Mouse (Mus musculus): ENCODE data around the gene Zfp583. TPM values are rescaled to one million over a fixed set of nuclear protein-coding genes. Genes with fewer than 3 reads are reported as not detected.
"Not testable (repeated sequence)": the region's sequence is repeated elsewhere in the genome, so short reads cannot be mapped to it uniquely, and the experiment has no call there.

Zfp583 gene
- 10.8 and 12.1 TPM in 2 replicates for polyA plus RNA-seq (2016; fragmentation: Nextera tagmentation; extraction: Ambion mirVana)

DNA sequence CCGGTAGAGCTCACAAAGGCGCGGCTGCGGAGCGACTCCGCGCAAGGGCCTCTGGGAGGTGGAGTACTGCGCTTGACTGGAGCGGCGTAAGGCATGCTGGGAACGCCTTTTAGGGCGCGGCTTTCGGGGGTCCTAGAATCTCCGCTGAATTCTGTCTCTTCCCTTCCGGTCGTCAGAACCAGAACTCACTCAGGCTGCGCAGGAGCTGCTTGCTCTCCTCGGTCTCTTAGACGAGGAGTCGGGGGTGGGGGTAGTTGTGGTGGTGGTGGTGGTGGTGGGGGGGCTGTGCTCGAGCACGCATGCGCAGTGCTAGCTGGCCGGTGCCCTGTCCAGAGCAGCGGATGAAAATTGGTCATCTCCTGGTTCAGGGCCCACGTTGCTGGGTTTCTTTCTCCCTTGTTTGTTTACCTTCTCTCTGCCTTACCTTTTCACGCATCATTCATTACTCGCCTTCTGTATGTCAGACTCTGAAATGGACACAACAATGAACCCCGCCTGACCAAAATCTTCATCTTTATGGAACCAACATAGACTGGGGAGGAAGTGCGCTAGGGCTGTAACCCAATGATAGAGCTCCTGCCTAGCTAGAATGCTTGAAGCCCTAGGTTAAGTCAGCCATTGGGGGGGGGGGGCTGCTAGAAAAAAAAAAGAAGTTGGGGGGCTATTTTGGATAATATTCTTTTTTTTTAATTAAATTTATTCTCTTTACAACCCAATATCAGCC is at the start of gene Zfp583:
Gene Zfp583, minus strand, starts transcription at position 53 of the 724 bp plus-strand sequence.
- H3K27me3 ChIP-seq = no peaks in the 10 kb centered on the region
- no peaks in the 10 kb centered on the region for H3K9me3 ChIP-seq (replicated peaks)
- H3K9ac ChIP-seq = peak within 1 kb of the TSS; percentile 72
- peak; percentile 94 for ATAC-seq (ENCODE audit: low FRiP score)
- peaks cover 11% of the 10 kb centered on the region; the same call in 1 of the 2 replicates for H3K4me1 ChIP-seq
- H3K27ac ChIP-seq = peak within 1 kb of the TSS; percentile 86
- H3K36me3 ChIP-seq = peaks cover 8% of the 10 kb centered on the region; the same call in 1 of the 2 replicates
- peak within 1 kb of the TSS; percentile 64 for H3K4me2 ChIP-seq (replicated peaks)
- peak within 1 kb of the TSS; percentile 54 for H3K4me3 ChIP-seq
- WGBS = 4% methylated on average over 31 of the region's 31 CpGs

- Histone ChIP-seq H3K27me3 (no peaks in the 10 kb centered on the region), H3K4me2 (replicated peaks) (no peak overlapping the region), H3K36me3 (peaks cover 9% of the 10 kb centered on the region; the same call in 1 of the 2 replicates), H3K9me3 (replicated peaks) (no peaks in the 10 kb centered on the region), H3K4me3 (no peak overlapping the region), H3K4me1 (peaks cover 4% of the 10 kb centered on the region; the same call in 1 of the 2 replicates), H3K27ac (no peak overlapping the region), H3K9ac (no peak overlapping the region)
- ATAC-seq (ENCODE audit: low FRiP score) = no peak
- WGBS = 89% methylated on average over 8 of the region's 8 CpGs
Measured at GRCm38 (mm10) chr7:6378441-6378840, 47.4 kb upstream of the Zfp583 start.

- ATAC-seq (ENCODE audit: low FRiP score) = no peak
- 90% methylated on average over 3 of the region's 3 CpGs for WGBS
- Histone ChIP-seq H3K4me2 (replicated peaks) (no peak overlapping the region), H3K4me1 (no peaks in the 10 kb centered on the region), H3K9me3 (replicated peaks) (no peaks in the 10 kb centered on the region), H3K27me3 (no peaks in the 10 kb centered on the region), H3K9ac (no peak overlapping the region), H3K36me3 (peaks cover 5% of the 10 kb centered on the region), H3K27ac (no peak overlapping the region), H3K4me3 (no peak overlapping the region)
Measured at GRCm38 (mm10) chr7:6372993-6373392, 41.9 kb upstream of the Zfp583 start.

- Histone ChIP-seq H3K4me3 (no peak overlapping the region), H3K27me3 (no peaks in the 10 kb centered on the region), H3K27ac (no peak overlapping the region), H3K4me1 (no peaks in the 10 kb centered on the region), H3K36me3 (no peaks in the 10 kb centered on the region; the same call in 1 of the 2 replicates), H3K9ac (no peak overlapping the region), H3K4me2 (replicated peaks) (no peak overlapping the region), H3K9me3 (replicated peaks) (no peaks in the 10 kb centered on the region)
- 87% methylated on average over 3 of the region's 3 CpGs for WGBS
- no peak for ATAC-seq (ENCODE audit: low FRiP score)
Measured at GRCm38 (mm10) chr7:6369460-6369859, 38.4 kb upstream of the Zfp583 start.

DNA sequence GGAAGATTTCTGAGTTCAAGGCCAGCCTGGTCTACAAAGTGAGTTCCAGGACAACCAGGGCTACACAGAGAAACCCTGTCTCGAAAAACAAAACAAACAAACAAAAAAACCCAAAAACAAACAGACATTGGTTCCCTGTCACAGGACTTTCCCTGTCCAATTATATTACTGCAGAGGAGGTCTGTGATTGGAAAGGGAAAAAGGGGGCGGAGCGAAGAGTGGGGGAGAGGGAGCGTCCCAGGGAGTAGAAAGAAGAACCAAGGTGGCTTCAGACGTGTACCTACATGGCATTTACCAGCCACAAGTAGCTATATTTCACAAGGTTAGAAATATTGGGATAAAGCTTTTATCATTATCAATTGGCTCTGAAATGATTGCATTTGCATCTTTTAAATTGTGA is 37.1 kb upstream of the Zfp583 start:
- ATAC-seq (ENCODE audit: low FRiP score); H3K4me3 ChIP-seq; H3K4me1 ChIP-seq; H3K27me3 ChIP-seq; H3K36me3 ChIP-seq; H3K4me2 ChIP-seq (replicated peaks); H3K9me3 ChIP-seq (replicated peaks); H3K27ac ChIP-seq; H3K9ac ChIP-seq: not testable (repeated sequence)
- 84% methylated on average over 5 of the region's 5 CpGs for WGBS

- no peaks in the 10 kb centered on the region; the same call in 1 of the 2 replicates for H3K36me3 ChIP-seq
- no peaks in the 10 kb centered on the region for H3K9me3 ChIP-seq (replicated peaks)
- H3K4me1 ChIP-seq = peaks cover 4% of the 10 kb centered on the region
- ATAC-seq (ENCODE audit: low FRiP score) = no peak
- no peak overlapping the region for H3K4me2 ChIP-seq (replicated peaks)
- 91% methylated on average over 5 of the region's 5 CpGs for WGBS
- H3K27ac ChIP-seq = no peak overlapping the region
- no peak overlapping the region for H3K4me3 ChIP-seq
- H3K27me3 ChIP-seq = no peaks in the 10 kb centered on the region
- H3K9ac ChIP-seq = no peak overlapping the region
Measured at GRCm38 (mm10) chr7:6367185-6367584, 36.1 kb upstream of the Zfp583 start.

- Histone ChIP-seq H3K4me3 (no peak overlapping the region), H3K27ac (no peak overlapping the region), H3K4me2 (replicated peaks) (no peak overlapping the region), H3K9ac (no peak overlapping the region), H3K36me3 (no peaks in the 10 kb centered on the region), H3K4me1 (peaks cover 4% of the 10 kb centered on the region), H3K27me3 (no peaks in the 10 kb centered on the region), H3K9me3 (replicated peaks) (no peaks in the 10 kb centered on the region)
- WGBS = 73% methylated on average over 1 of the region's 1 CpGs
- no peak for ATAC-seq (ENCODE audit: low FRiP score)
Measured at GRCm38 (mm10) chr7:6364761-6365160, 33.7 kb upstream of the Zfp583 start.

DNA sequence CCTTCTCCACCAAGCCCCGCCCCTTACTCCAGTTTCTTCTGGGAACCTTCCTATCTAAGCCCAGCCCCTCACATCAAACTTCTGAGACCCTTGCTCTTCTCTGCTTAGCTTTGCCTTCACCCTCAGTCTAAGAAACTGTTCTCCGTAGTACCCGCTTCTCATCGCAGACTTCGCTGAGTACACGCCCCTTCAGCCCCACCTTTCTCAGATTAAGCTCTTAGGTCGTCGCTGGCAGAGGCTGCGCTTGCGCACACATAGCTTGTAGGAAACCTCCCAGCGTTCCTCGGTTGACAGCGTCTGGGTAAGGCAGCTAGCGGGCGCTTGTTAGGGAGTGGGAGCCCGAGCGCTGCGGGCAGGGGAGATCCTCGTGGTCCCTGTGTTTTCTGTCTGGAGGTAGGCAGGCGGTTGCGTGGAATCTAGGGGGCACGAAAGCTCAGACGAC is 32.0 kb upstream of the Zfp583 start, which contains the start of gene Zfp78:
Gene Zfp78, plus strand, starts transcription at position 234 of the 442 bp plus-strand sequence.
- peak within 1 kb of the TSS; percentile 58 for H3K4me2 ChIP-seq (replicated peaks)
- ATAC-seq (ENCODE audit: low FRiP score) = peak; percentile 86
- peak within 1 kb of the TSS; percentile 41 for H3K4me3 ChIP-seq
- peaks cover 4% of the 10 kb centered on the region for H3K4me1 ChIP-seq
- H3K27ac ChIP-seq = peak within 1 kb of the TSS; percentile 93
- no peaks in the 10 kb centered on the region for H3K36me3 ChIP-seq
- H3K9ac ChIP-seq = peak within 1 kb of the TSS; percentile 59
- no peaks in the 10 kb centered on the region for H3K9me3 ChIP-seq (replicated peaks)
- no peaks in the 10 kb centered on the region for H3K27me3 ChIP-seq
- WGBS = under 1% methylated on average over 23 of the region's 23 CpGs

DNA sequence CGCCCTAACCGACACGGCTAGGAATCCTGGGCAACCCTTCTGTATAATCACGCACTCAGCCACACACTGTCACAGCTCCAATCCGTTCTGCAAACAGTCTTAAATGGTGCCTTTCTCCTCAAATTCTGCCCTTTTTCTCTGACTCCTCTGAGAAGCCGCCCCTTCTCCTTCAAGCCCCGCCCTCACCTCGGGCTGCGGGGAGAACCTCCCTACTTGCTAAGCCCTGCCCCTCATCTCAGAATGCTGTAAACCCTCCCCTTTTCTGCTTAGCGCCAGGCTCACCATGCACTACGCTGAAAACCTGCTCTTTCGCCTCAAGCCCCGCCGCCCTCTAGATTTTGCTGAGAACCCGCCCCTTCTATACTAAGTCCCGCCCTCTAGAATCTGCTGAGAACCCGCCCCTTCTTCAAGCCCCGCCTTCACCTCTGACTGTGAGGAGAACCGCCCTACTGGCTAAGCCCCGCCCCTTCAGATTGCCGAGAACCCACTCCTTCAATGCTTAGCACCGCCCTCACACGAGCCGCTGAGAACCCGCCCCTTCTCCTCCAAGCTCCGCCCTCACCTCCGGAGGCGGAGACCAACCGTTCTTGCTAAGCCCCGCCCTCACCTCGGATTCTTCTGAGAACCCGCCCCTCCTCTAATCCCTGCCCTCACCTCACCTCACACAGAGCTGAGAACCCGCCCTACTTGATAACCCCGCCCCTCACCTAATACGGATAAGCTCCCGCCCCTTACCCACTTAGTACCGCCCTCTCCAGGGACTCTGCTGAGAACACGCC is 31.4 kb upstream of the Zfp583 start:
- peak overlapping the region; percentile 58 for H3K4me2 ChIP-seq (replicated peaks)
- peaks cover 4% of the 10 kb centered on the region for H3K4me1 ChIP-seq
- no peaks in the 10 kb centered on the region for H3K27me3 ChIP-seq
- WGBS = under 1% methylated on average over 38 of the region's 38 CpGs
- H3K4me3 ChIP-seq = peak overlapping the region; percentile 41
- H3K9me3 ChIP-seq (replicated peaks) = no peaks in the 10 kb centered on the region
- peak overlapping the region; percentile 93 for H3K27ac ChIP-seq
- peak; percentile 95 for ATAC-seq (ENCODE audit: low FRiP score)
- no peaks in the 10 kb centered on the region for H3K36me3 ChIP-seq
- peak overlapping the region; percentile 55 for H3K9ac ChIP-seq

DNA sequence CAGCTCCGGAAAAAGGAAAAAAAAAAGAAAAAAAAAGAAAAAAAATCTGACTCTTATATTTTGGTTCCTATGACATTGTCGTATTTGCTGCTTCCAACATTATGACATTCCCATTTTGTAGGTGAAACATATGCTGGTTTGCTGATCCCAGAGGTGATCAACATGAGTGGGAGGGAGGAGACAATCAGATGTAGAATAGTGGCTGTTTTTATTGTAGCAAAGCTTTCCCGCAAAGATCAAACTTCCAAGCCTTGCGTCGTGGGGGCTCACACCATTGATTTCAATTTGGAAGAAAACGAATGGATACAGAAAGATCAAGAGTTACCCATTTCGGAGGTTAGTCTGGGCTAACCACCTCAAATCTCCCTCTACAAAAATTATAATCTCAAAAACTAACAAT is 30.7 kb upstream of the Zfp583 start:
- peak overlapping the region; percentile 93 for H3K27ac ChIP-seq
- no peaks in the 10 kb centered on the region for H3K36me3 ChIP-seq
- peak overlapping the region; percentile 41 for H3K4me3 ChIP-seq
- H3K27me3 ChIP-seq = no peaks in the 10 kb centered on the region
- peak overlapping the region; percentile 58 for H3K4me2 ChIP-seq (replicated peaks)
- H3K9me3 ChIP-seq (replicated peaks) = no peaks in the 10 kb centered on the region
- no peak for ATAC-seq (ENCODE audit: low FRiP score)
- peak overlapping the region; percentile 55 for H3K9ac ChIP-seq
- WGBS = 26% methylated on average over 7 of the region's 7 CpGs
- H3K4me1 ChIP-seq = peaks cover 4% of the 10 kb centered on the region

DNA sequence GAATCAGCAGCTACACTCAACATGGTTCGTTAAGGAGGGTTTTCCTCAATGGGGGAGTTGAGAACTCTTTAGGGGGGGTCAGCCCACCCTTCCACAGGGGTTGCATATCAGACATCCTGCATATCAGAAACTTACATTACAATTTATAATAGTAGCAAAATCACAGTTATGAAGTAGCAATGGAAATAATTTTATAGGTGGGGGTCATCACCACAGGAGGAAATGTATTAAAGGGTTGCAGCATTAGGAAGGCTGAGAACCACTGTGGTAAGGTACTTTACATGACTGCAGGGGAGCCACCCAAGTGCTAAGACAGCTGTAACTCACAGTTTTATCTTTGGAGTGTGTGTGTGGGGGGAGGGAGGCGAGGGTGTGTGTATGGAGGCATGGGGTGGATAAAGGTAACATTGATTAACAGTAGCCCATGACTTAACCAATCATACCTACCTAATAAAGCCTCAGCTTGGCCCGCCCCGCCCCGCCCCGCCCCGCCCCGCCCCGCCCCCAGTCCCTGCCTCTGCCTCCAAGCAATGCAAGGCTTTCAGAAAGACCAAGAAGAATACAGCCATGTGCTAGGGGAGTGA is 29.5 kb upstream of the Zfp583 start:
- peaks cover 4% of the 10 kb centered on the region for H3K4me1 ChIP-seq
- no peak overlapping the region for H3K27ac ChIP-seq
- ATAC-seq (ENCODE audit: low FRiP score) = no peak
- no peak overlapping the region for H3K4me2 ChIP-seq (replicated peaks)
- H3K36me3 ChIP-seq = peaks cover 3% of the 10 kb centered on the region; the same call in 1 of the 2 replicates
- no peak overlapping the region for H3K9ac ChIP-seq
- 13% methylated on average over 9 of the region's 9 CpGs for WGBS
- H3K9me3 ChIP-seq (replicated peaks) = no peaks in the 10 kb centered on the region
- no peak overlapping the region for H3K4me3 ChIP-seq
- H3K27me3 ChIP-seq = no peaks in the 10 kb centered on the region

DNA sequence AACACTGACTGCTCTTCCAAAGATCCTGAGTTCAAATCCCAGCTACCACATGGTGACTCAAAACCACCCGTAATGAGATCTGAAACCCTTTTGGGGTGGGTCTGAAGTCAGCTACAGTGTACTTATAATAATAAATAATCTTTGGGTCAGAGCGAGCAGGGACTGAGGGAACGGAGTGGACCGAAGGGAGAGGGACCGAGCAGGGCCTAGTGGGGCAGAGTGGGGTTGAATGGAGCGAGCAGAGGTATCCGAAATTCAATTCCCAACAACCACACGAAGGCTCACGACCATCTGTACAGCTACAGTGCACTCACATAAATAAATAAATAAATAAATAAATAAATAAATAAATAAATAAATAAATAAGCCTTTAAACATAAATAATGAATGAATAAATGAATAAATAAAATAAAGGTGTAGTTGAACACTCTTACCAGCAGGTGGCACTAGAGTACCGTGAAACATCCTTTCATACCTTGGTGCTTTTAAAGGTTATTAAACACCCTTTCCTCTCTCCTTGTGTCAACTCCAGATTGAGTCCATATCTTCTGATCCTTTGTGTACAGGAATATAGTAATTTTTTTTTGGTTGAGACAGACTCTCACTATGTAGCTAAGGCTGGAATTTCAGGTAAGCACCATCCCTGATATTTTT is 28.0 kb upstream of the Zfp583 start:
- 52% methylated on average over 10 of the region's 10 CpGs for WGBS
- Histone ChIP-seq H3K27me3 (no peaks in the 10 kb centered on the region), H3K36me3 (peaks cover 12% of the 10 kb centered on the region), H3K9me3 (replicated peaks) (no peaks in the 10 kb centered on the region), H3K4me2 (replicated peaks) (no peak overlapping the region), H3K4me1 (peaks cover 4% of the 10 kb centered on the region), H3K27ac (no peak overlapping the region), H3K4me3 (no peak overlapping the region), H3K9ac (no peak overlapping the region)
- no peak for ATAC-seq (ENCODE audit: low FRiP score)

All from hindbrain, embryonic 12.5 days (tissue).